In the genomic region with DNA sequence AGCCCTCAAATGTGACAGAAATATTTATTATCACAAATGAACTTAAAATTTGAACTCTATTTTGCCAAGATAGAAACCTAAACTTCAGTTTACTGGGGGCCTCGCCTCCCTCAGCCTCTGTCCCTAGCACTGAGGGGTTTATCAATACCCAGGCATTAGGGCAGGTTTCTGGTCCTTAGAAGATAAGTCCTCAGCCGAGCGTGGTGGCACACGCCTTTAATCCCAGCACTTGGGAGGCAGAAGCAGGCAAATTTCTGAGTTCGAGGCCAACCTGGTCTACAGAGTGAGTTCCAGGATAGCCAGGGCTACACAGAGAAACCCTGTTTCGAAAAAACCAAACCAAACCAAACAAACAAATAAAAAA, we compare ENCODE assay signal across 20 mouse cellular contexts. TPM values are rescaled to one million over a fixed set of nuclear protein-coding genes. Genes with fewer than 3 reads are reported as not detected.
DNase-seq lines count a peak whose midpoint lies in the region; ATAC-seq and TF ChIP-seq lines count a peak whose summit lies in the region.
"Not testable (repeated sequence)": the region's sequence is repeated elsewhere in the genome, so short reads cannot be mapped to it uniquely, and the experiment has no call there.
"Had no signal": no experiment of that assay in that cellular context is flagged by ENCODE, and none has a peak within 500 bp of the region (broad histone marks: within the 10 kb centered on the region; RNA-seq: fewer than 3 reads in every experiment).

No protein-coding gene starts in this region.

- 55% methylated on average over 6 of the region's 6 CpGs for WGBS in liver, embryonic 11.5 days
- 25% methylated on average over 6 of the region's 6 CpGs for WGBS in liver, embryonic 14.5 days (ENCODE audit: insufficient replicate concordance)
- 61% methylated on average over 6 of the region's 6 CpGs for WGBS in liver, postnatal 0 days (ENCODE audit: insufficient replicate concordance)

- not testable (repeated sequence) for H3K4me3 ChIP-seq in liver, embryonic 11.5 days (ENCODE audit: low read depth, low read length); liver, embryonic 14.5 days (ENCODE audit: insufficient read depth in 1 of 2, low read depth in 2 of 2, low read length in 2 of 2); liver, postnatal 0 days (ENCODE audit: low read depth, low read length)

- H3K4me1 ChIP-seq in liver, embryonic 11.5 days (replicated peaks; ENCODE audit: control insufficient read depth, insufficient read depth, low read length); liver, postnatal 0 days (ENCODE audit: insufficient read depth): not testable (repeated sequence)
- H3K4me1 ChIP-seq in liver, embryonic 14.5 days (replicated peaks; ENCODE audit: control insufficient read depth in 2 of 2, insufficient read depth in 2 of 2, low read length in 1 of 2) = peaks cover 14 to 17% of the 10 kb centered on the region in 2 experiments

- H3K4me2 ChIP-seq in liver, embryonic 11.5 days; liver, postnatal 0 days (ENCODE audit: low read depth, low read length): not testable (repeated sequence)
- peak overlapping the region; percentile 40 for H3K4me2 ChIP-seq in liver, embryonic 14.5 days (ENCODE audit: low read depth)

- H3K36me3 ChIP-seq in liver, embryonic 11.5 days (ENCODE audit: control insufficient read depth, insufficient read depth, low read length); liver, embryonic 14.5 days (replicated peaks; ENCODE audit: control insufficient read depth, insufficient read depth, low read depth): not testable (repeated sequence)
- H3K36me3 ChIP-seq in liver, postnatal 0 days (replicated peaks; ENCODE audit: insufficient read depth, low read length) = peaks cover 12% of the 10 kb centered on the region

- not testable (repeated sequence) for H3K9me3 ChIP-seq in liver, embryonic 11.5 days (ENCODE audit: control insufficient read depth, low read length); liver, embryonic 14.5 days (ENCODE audit: control insufficient read depth, low read length); liver, postnatal 0 days (ENCODE audit: low read length)

- ATAC-seq in erythroblast, adult 5-6 weeks (replicated peaks; ENCODE audit: low FRiP score, poor library complexity, severe bottlenecking) = peak; percentile 88
- peak; percentile 94 for ATAC-seq in liver, embryonic 11.5 days (replicated peaks; ENCODE audit: low FRiP score)
- peak; percentile 94 for ATAC-seq in liver, embryonic 14.5 days (ENCODE audit: insufficient read depth)
- ATAC-seq in liver, postnatal 0 days = peak; percentile 82

- TF ChIP-seq CTCF in liver, embryonic 14.5 days (IDR thresholded peaks at IDR 0.05; ENCODE audit: low read depth); liver, postnatal 0 days (IDR thresholded peaks at IDR 0.05; ENCODE audit: low read depth): not testable (repeated sequence)

- not testable (repeated sequence) for H3K27ac ChIP-seq in liver, embryonic 11.5 days (ENCODE audit: low read depth, low read length); liver, postnatal 0 days (ENCODE audit: low read depth)
- H3K27ac ChIP-seq in liver, embryonic 14.5 days = peak overlapping the region; percentile 41; the same call in 1 of the 2 replicates

- H3K9ac ChIP-seq in liver, embryonic 11.5 days (ENCODE audit: low read depth, low read length); liver, embryonic 14.5 days (replicated peaks); liver, postnatal 0 days (replicated peaks): not testable (repeated sequence)

- DNase-seq in c-Kit-negative CD71-positive TER-119-positive erythroid progenitor cells, embryonic 14.5 days (ENCODE audit: low read depth, low spot score) = peak; percentile 54
- not testable (repeated sequence) for DNase-seq in liver, embryonic 11.5 days (ENCODE audit: low spot score); liver, postnatal 0 days
- peak; percentile 65 to 72 (median 68) for DNase-seq in liver, embryonic 14.5 days (ENCODE audit: low read depth in 3 of 3, low spot score in 3 of 3)
- peak; percentile 14 to 43 for DNase-seq in spleen, postnatal 36 days (ENCODE audit: low spot score in 2 of 2)

- peak; percentile 86 for TF ChIP-seq EP300 in liver, embryonic 14.5 days (IDR thresholded peaks at IDR 0.05; ENCODE audit: low read depth)
- peak; percentile 82 for TF ChIP-seq EP300 in liver, postnatal 0 days (IDR thresholded peaks at IDR 0.05; ENCODE audit: low read depth)

- H3K27me3 ChIP-seq in liver, embryonic 11.5 days (replicated peaks; ENCODE audit: control insufficient read depth, insufficient read depth, low read length); liver, embryonic 14.5 days (ENCODE audit: control insufficient read depth, insufficient read depth, low read length); liver, postnatal 0 days (ENCODE audit: insufficient read depth, low read length): not testable (repeated sequence)

RNA-seq across cellular contexts. Expression of a gene that starts 11.5 kb away (rescaled TPM):
- not detected in 2 replicates for total RNA-seq in erythroblast, adult 5-6 weeks (2015; ENCODE audit: low replicate concordance)
- 0.42 TPM in 1 of 2 replicates, not detected in the other for total RNA-seq in erythroblast, adult 5-6 weeks (2017; ENCODE audit: low replicate concordance)
- 0.45 and 0.70 TPM in 2 replicates for polyA plus RNA-seq in liver, embryonic 11.5 days (2014; fragmentation: Nextera tagmentation; extraction: Ambion mirVana)
- 0.02 and 0.04 TPM in 2 replicates for polyA plus RNA-seq in liver, embryonic 14.5 days (2012; rRNA removed)
- polyA plus RNA-seq in liver, embryonic 14.5 days (2014; fragmentation: Nextera tagmentation; extraction: Ambion mirVana) = 0.09 TPM in 1 of 2 replicates, not detected in the other
- polyA plus RNA-seq in liver, postnatal 0 days (2015; fragmentation: Nextera tagmentation; extraction: Ambion mirVana) = 0.29 and 0.52 TPM in 2 replicates
- total RNA-seq: adrenal gland, postnatal 25 days; hematopoietic stem cell, adult 5-6 weeks had no signal
- polyA plus RNA-seq: forebrain, embryonic 11.5 days had no signal

RNA-seq across cellular contexts. Expression of a gene that starts 38.1 kb away (rescaled TPM):
- total RNA-seq in erythroblast, adult 5-6 weeks (2015; ENCODE audit: low replicate concordance) = 2.7 TPM in 1 of 2 replicates, not detected in the other
- not detected in 2 replicates for total RNA-seq in erythroblast, adult 5-6 weeks (2017; ENCODE audit: low replicate concordance)
- 0.19 and 1.9 TPM in 2 replicates for polyA plus RNA-seq in liver, embryonic 11.5 days (2014; fragmentation: Nextera tagmentation; extraction: Ambion mirVana)
- not detected in 2 replicates for polyA plus RNA-seq in liver, embryonic 14.5 days (2012; rRNA removed)
- 0.65 and 2.3 TPM in 2 replicates for polyA plus RNA-seq in liver, embryonic 14.5 days (2014; fragmentation: Nextera tagmentation; extraction: Ambion mirVana)
- polyA plus RNA-seq in liver, postnatal 0 days (2015; fragmentation: Nextera tagmentation; extraction: Ambion mirVana) = 0.89 and 3.9 TPM in 2 replicates
- total RNA-seq: adrenal gland, adult 8-10 months; ES-E14; forebrain, postnatal 0 days; gastrocnemius, postnatal 14 days; gastrocnemius, postnatal 4 days; hematopoietic stem cell, adult 5-6 weeks had no signal
- polyA plus RNA-seq: activated CD4-positive, CD25-positive, alpha-beta regulatory T cell, adult 4 months; brain, embryonic 14.5 days; cortical plate, adult 2 months; forebrain, embryonic 11.5 days; forebrain, embryonic 14.5 days; frontal cortex, adult 2 months; hindbrain, embryonic 15.5 days had no signal

RNA-seq across cellular contexts. Expression of a gene that starts 38.2 kb away (rescaled TPM):
- total RNA-seq in erythroblast, adult 5-6 weeks (2015; ENCODE audit: low replicate concordance) = 5.6 and 18.3 TPM in 2 replicates
- 4.5 and 5.3 TPM in 2 replicates for total RNA-seq in erythroblast, adult 5-6 weeks (2017; ENCODE audit: low replicate concordance)
- polyA plus RNA-seq in liver, embryonic 11.5 days (2014; fragmentation: Nextera tagmentation; extraction: Ambion mirVana) = 11.4 and 13.3 TPM in 2 replicates
- 7.6 and 12.9 TPM in 2 replicates for polyA plus RNA-seq in liver, embryonic 14.5 days (2012; rRNA removed)
- polyA plus RNA-seq in liver, embryonic 14.5 days (2014; fragmentation: Nextera tagmentation; extraction: Ambion mirVana) = 8.8 and 8.9 TPM in 2 replicates
- 40.3 and 44.1 TPM in 2 replicates for polyA plus RNA-seq in liver, postnatal 0 days (2015; fragmentation: Nextera tagmentation; extraction: Ambion mirVana)

RNA-seq across cellular contexts. Expression of a gene that starts 38.5 kb away (rescaled TPM):
- total RNA-seq in erythroblast, adult 5-6 weeks (2015; ENCODE audit: low replicate concordance) = 0.58 and 11.5 TPM in 2 replicates
- 11.2 and 18.7 TPM in 2 replicates for total RNA-seq in erythroblast, adult 5-6 weeks (2017; ENCODE audit: low replicate concordance)
- polyA plus RNA-seq in liver, embryonic 11.5 days (2014; fragmentation: Nextera tagmentation; extraction: Ambion mirVana) = 8.1 and 10.5 TPM in 2 replicates
- 3.5 and 7.4 TPM in 2 replicates for polyA plus RNA-seq in liver, embryonic 14.5 days (2012; rRNA removed)
- polyA plus RNA-seq in liver, embryonic 14.5 days (2014; fragmentation: Nextera tagmentation; extraction: Ambion mirVana) = 10.7 and 13.3 TPM in 2 replicates
- 310 and 342 TPM in 2 replicates for polyA plus RNA-seq in liver, postnatal 0 days (2015; fragmentation: Nextera tagmentation; extraction: Ambion mirVana)
